Mouse (Mus musculus) cerebellum, adult 2 months (tissue): ENCODE data around the gene Miga1. TPM values are rescaled to one million over a fixed set of nuclear protein-coding genes. Genes with fewer than 3 reads are reported as not detected.
A peak's percentile ranks its signal among the peaks of the same experiment; 100 is the strongest.

Source experiments
- DNase-seq, 2 experiments: peaks; one replicate each; pipeline ENCODE4 v3.0.0; 2021
- H3K27ac ChIP-seq: fragments of 200-500 bp; 2 replicates; pipeline ENCODE4 v1.5.1; 2012; ENCODE audit warnings: low read length, control low read depth, inconsistent platforms; ENCODE audit not compliant: insufficient read depth
- H3K27me3 ChIP-seq: fragments of 200-500 bp; 2 replicates; pipeline ENCODE4 v1.6.1; 2012; ENCODE audit warnings: inconsistent platforms, mild to moderate bottlenecking, low read length, moderate library complexity; ENCODE audit not compliant: control insufficient read depth, insufficient read depth
- H3K4me1 ChIP-seq: fragments of 200-500 bp; 2 replicates; pipeline ENCODE4 v1.6.1; 2011; ENCODE audit warnings: low read length; ENCODE audit not compliant: control insufficient read depth, insufficient read depth
- H3K4me3 ChIP-seq: fragments of 200-500 bp; replicated peaks from 2 replicates; pipeline ENCODE3; 2011; ENCODE audit warnings: mild to moderate bottlenecking, low read depth, low read length, control low read depth; ENCODE audit not compliant: insufficient read depth
- CTCF ChIP-seq: fragments of 200-500 bp; IDR thresholded peaks from 2 replicates; pipeline ENCODE4 v1.5.1; 2011; ENCODE audit warnings: low read depth, mild to moderate bottlenecking, control low read depth, low read length, moderate library complexity, borderline replicate concordance; ENCODE audit not compliant: insufficient read depth
- POLR2A ChIP-seq: fragments of 200-500 bp; IDR thresholded peaks from 2 replicates; pipeline ENCODE4 v1.6.1; 2011; ENCODE audit warnings: low read length, control low read depth, borderline replicate concordance; ENCODE audit not compliant: insufficient read depth
- WGBS: fragments of 180-500 bp; shearing (Covaris S2); methylation state at CpG from one replicate; pipeline ENCODE4 v1.1.7; 2018; 5-methylcytosine and 5-hydroxymethylcytosine counted together
- polyA plus RNA-seq: library from polyadenylated mRNA; depleted of rRNA; stranded (reverse); fragments of >200 nt; gene quantifications from 2 replicates; pipeline ENCODE4 v1.2.3, GENCODE M21; 2012

Miga1 gene
- polyA plus RNA-seq, 1 experiment = 56.3 TPM

- H3K4me3 ChIP-seq = no peak overlapping the region
- WGBS = 21% methylated on average over 10 of the region's 10 CpGs
- TF ChIP-seq POLR2A (no peak), CTCF (no peak)
- H3K4me1 ChIP-seq = peaks cover 14% of the 10 kb centered on the region
- DNase-seq = no peak
- H3K27ac ChIP-seq = no peak overlapping the region; the same call in 1 of the 2 replicates
- no peaks in the 10 kb centered on the region for H3K27me3 ChIP-seq
Observed at GRCm38 (mm10) chr3:152353434-152354177, 13.4 kb upstream of the Miga1 start.

DNA sequence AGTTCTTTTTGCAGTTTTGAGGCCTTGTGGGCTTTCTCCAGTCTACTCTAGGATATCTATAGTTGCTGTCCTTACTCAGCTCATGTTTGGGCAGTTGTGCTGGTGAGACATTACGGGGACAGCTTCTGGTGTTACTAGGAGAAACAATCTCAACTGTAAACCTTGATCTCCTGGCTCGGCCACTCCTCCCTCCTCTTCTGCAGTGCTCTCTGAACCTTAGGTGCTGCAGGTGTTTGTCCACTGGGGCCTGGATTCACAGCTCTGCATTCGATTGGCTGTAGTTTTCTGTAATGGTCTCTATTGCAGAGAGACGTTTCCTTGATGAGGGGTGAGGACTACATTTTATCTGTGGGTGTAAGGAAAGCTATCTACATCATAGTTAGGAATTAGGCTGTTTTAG is 12.1 kb upstream of the Miga1 start:
- no peak overlapping the region for H3K4me3 ChIP-seq
- no peak overlapping the region for H3K27ac ChIP-seq
- WGBS = 92% methylated on average over 4 of the region's 4 CpGs

DNA sequence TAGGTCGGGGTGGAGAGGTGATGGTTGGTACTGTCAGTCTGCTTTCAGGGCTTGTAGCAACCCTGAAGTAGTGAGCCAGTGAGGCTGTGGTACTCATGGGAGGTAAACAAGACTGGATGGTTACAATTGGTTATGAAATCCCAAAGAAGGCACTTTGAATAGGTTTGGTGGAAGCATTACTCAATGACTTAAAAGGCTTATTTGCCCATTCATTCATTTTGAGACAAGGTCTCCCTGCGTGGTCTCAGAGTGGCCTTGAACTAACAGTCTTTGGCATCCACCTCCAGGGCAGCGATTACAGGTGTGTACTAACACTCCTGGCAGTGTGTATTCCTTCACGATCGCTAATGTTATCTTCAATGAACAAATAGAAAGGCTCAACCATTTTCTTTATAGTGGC is 10.8 kb upstream of the Miga1 start:
- DNase-seq = no peak
- no peak overlapping the region for H3K4me3 ChIP-seq
- H3K27me3 ChIP-seq = no peaks in the 10 kb centered on the region
- 86% methylated on average over 5 of the region's 5 CpGs for WGBS
- TF ChIP-seq POLR2A = no peak
- no peak for TF ChIP-seq CTCF
- peaks cover 14% of the 10 kb centered on the region for H3K4me1 ChIP-seq
- H3K27ac ChIP-seq = no peak overlapping the region

More for the DNA sequence above, 12.1 kb upstream of the Miga1 start:
- no peaks in the 10 kb centered on the region for H3K27me3 ChIP-seq
- no peak for DNase-seq
- TF ChIP-seq POLR2A (no peak), CTCF (no peak)
- H3K4me1 ChIP-seq = peaks cover 14% of the 10 kb centered on the region

DNA sequence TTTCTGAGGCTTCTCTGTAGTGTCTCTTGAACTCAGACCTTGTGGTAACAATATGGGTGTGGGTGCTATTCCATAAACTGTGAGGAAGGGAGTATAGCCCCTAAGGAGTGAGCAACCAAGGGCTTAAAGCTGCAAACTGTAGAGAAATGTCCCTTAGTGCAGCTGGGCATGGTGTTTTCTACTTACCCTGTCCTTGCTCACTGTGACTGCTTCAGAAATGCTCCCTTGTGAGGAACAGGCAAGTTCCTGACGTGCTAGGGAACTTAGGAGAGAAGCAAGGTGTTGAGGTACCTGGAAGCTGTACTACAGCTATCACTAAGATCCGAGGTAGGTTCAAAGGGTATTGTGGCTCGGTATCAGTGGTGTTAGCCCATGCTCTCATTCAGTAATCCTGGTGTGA is 10.2 kb upstream of the Miga1 start:
- Histone ChIP-seq H3K4me3 (no peak overlapping the region), H3K27ac (no peak overlapping the region), H3K27me3 (no peaks in the 10 kb centered on the region), H3K4me1 (peaks cover 14% of the 10 kb centered on the region)
- no peak for TF ChIP-seq CTCF
- no peak for TF ChIP-seq POLR2A
- DNase-seq = no peak
- WGBS = 86% methylated on average over 3 of the region's 3 CpGs

GRCm38 (mm10) chr3:152348011-152348830 is 8.0 kb upstream of the Miga1 start:
- TF ChIP-seq CTCF (no peak), POLR2A (no peak)
- Histone ChIP-seq H3K4me1 (peaks cover 6% of the 10 kb centered on the region), H3K4me3 (peak overlapping the region; percentile 13), H3K27me3 (no peaks in the 10 kb centered on the region), H3K27ac (no peak overlapping the region)
- WGBS = 72% methylated on average over 10 of the region's 10 CpGs
- no peak for DNase-seq

GRCm38 (mm10) chr3:152347227-152347626 is 7.0 kb upstream of the Miga1 start:
- Histone ChIP-seq H3K4me1 (peaks cover under 1% of the 10 kb centered on the region), H3K4me3 (peak overlapping the region; percentile 95), H3K27ac (no peak overlapping the region), H3K27me3 (no peaks in the 10 kb centered on the region)
- 17% methylated on average over 3 of the region's 3 CpGs for WGBS
- no peak for DNase-seq
- TF ChIP-seq POLR2A = no peak
- TF ChIP-seq CTCF = no peak

- WGBS = under 1% methylated on average over 38 of the region's 54 CpGs
- Histone ChIP-seq H3K27ac (peak overlapping the region; percentile 26), H3K4me1 (no peaks in the 10 kb centered on the region; the same call in 1 of the 2 replicates), H3K4me3 (peak overlapping the region; percentile 95), H3K27me3 (no peaks in the 10 kb centered on the region)
- TF ChIP-seq CTCF (no peak), POLR2A (no peak)
- DNase-seq = peak; percentile 64 to 73
Observed at GRCm38 (mm10) chr3:152346633-152347141, 6.5 kb upstream of the Miga1 start.

- WGBS = 7% methylated on average over 38 of the region's 44 CpGs
- Histone ChIP-seq H3K27me3 (no peaks in the 10 kb centered on the region), H3K4me3 (peak within 1 kb of the TSS; percentile 95), H3K27ac (peak within 1 kb of the TSS; percentile 30), H3K4me1 (no peaks in the 10 kb centered on the region; the same call in 1 of the 2 replicates)
- no peak for TF ChIP-seq CTCF
- TF ChIP-seq POLR2A = peak; percentile 92; the same call in 1 of the 2 replicates
- DNase-seq = peak; percentile 94 to 96
Observed at GRCm38 (mm10) chr3:152345732-152346632, 5.8 kb upstream of the Miga1 start, which contains the start of gene Usp33. Gene Usp33 (plus strand): TSS chr3:152346478.
